Mouse (Mus musculus) MEL (cell line): Measurements from ENCODE around the gene Syk. TPM values are rescaled to one million over a fixed set of nuclear protein-coding genes. Genes with fewer than 3 reads are reported as not detected.

Experiments
- DNase-seq: peaks from one replicate; pipeline ENCODE4 v3.0.0; 2011; ENCODE audit warnings: low read depth, low spot score
- H3K27ac ChIP-seq: 2 replicates; pipeline ENCODE4 v1.5.1; 2012; ENCODE audit warnings: low read depth, mild to moderate bottlenecking, control low read depth, low read length, moderate library complexity; ENCODE audit not compliant: control insufficient read depth
- H3K27me3 ChIP-seq, 2 experiments: fragments of 150-350 bp in 1 of 2; sonication (generic) in 1 of 2; 2 replicates each; pipeline ENCODE4 v1.6.1; 2012; ENCODE audit warnings: low read length in 2 of 2, mild to moderate bottlenecking in 2 of 2, improper control_type of control experiment in 1 of 2, moderate library complexity in 1 of 2; ENCODE audit not compliant: insufficient read depth in 2 of 2, control insufficient read depth in 1 of 2
- H3K36me3 ChIP-seq, 2 experiments: 2 replicates each; pipeline ENCODE4 v1.6.1; 2012 to 2014; ENCODE audit warnings: low read length in 2 of 2, improper control_type of control experiment in 1 of 2, inconsistent platforms in 1 of 2, mild to moderate bottlenecking in 1 of 2; ENCODE audit not compliant: insufficient read depth in 2 of 2, control insufficient read depth in 1 of 2
- H3K4me1 ChIP-seq, 2 experiments: fragments of 150-350 bp in 1 of 2; sonication (generic) in 1 of 2; 2 replicates each; pipeline ENCODE4 v1.6.1; 2012; ENCODE audit warnings: low read length in 2 of 2, improper control_type of control experiment in 1 of 2, mild to moderate bottlenecking in 1 of 2; ENCODE audit not compliant: insufficient read depth in 2 of 2, control insufficient read depth in 1 of 2
- H3K4me3 ChIP-seq, 2 experiments: fragments of 150-350 bp in 1 of 2; sonication (generic) in 1 of 2; 2 replicates each; pipeline ENCODE4 v1.5.1; 2012; ENCODE audit warnings: low read depth in 2 of 2, low read length in 2 of 2, mild to moderate bottlenecking in 2 of 2, moderate library complexity in 2 of 2, control low read depth in 1 of 2, improper control_type of control experiment in 1 of 2; ENCODE audit not compliant: control insufficient read depth in 1 of 2, insufficient read depth in 1 of 2
- H3K79me2 ChIP-seq: 2 replicates; pipeline ENCODE4 v1.6.1; 2012; ENCODE audit warnings: mild to moderate bottlenecking, low read length, moderate library complexity; ENCODE audit not compliant: control insufficient read depth, poor library complexity, insufficient read depth
- H3K9ac ChIP-seq: 2 replicates; pipeline ENCODE4 v1.6.1; 2012; ENCODE audit warnings: low read depth, mild to moderate bottlenecking, control low read depth, low read length, moderate library complexity; ENCODE audit not compliant: control insufficient read depth, poor library complexity, severe bottlenecking
- H3K9me3 ChIP-seq: fragments of 150-350 bp; sonication (generic); replicated peaks from 2 replicates; pipeline ENCODE4 v1.6.1; 2012; ENCODE audit warnings: mild to moderate bottlenecking, low read length, improper control_type of control experiment, moderate library complexity; ENCODE audit not compliant: insufficient read depth
- CHD2 ChIP-seq: IDR thresholded peaks from 2 replicates; pipeline ENCODE4 v1.6.1; 2011; ENCODE audit warnings: low read length, improper control_type of control experiment
- CTCF ChIP-seq, 3 experiments: IDR thresholded peaks in 2 of 3; conservative IDR thresholded peaks in 1 of 3; 2 replicates each; pipeline ENCODE4 v1.5.1; 2011 to 2012; ENCODE audit warnings: low read length in 3 of 3, low read depth in 2 of 3, mild to moderate bottlenecking in 2 of 3, improper control_type of control experiment in 1 of 3, inconsistent platforms in 1 of 3, mixed read lengths in 1 of 3, moderate library complexity in 1 of 3; ENCODE audit not compliant: control insufficient read depth in 1 of 3, insufficient read depth in 1 of 3, poor library complexity in 1 of 3, severe bottlenecking in 1 of 3
- ELF1 ChIP-seq: IDR thresholded peaks from 2 replicates; pipeline ENCODE4 v1.6.1; 2014; ENCODE audit warnings: low read depth, mild to moderate bottlenecking, inconsistent platforms, low read length, improper control_type of control experiment, moderate library complexity
- GATA1 ChIP-seq: IDR thresholded peaks from 2 replicates; pipeline ENCODE4 v1.6.1; 2011; ENCODE audit warnings: low read depth, low read length, improper control_type of control experiment
- JUND ChIP-seq: IDR thresholded peaks from 2 replicates; pipeline ENCODE4 v1.6.1; 2011; ENCODE audit warnings: low read depth, mild to moderate bottlenecking, improper control_type of control experiment, low read length
- KAT2A ChIP-seq: conservative IDR thresholded peaks from 2 replicates; pipeline ENCODE4 v1.6.1; 2012; ENCODE audit warnings: low read depth, low read length, improper control_type of control experiment, inconsistent platforms
- MAX ChIP-seq: IDR thresholded peaks from 2 replicates; pipeline ENCODE4 v1.6.1; 2011; ENCODE audit warnings: low read length, improper control_type of control experiment
- NRF1 ChIP-seq: IDR thresholded peaks from 2 replicates; pipeline ENCODE4 v1.6.1; 2014; ENCODE audit warnings: low read depth, mild to moderate bottlenecking, inconsistent platforms, low read length, improper control_type of control experiment, moderate library complexity; ENCODE audit not compliant: poor library complexity, insufficient read depth, severe bottlenecking
- POLR2AphosphoS5 ChIP-seq: IDR thresholded peaks from 2 replicates; pipeline ENCODE4 v1.6.1; 2012; ENCODE audit warnings: low read depth, borderline replicate concordance, mild to moderate bottlenecking, inconsistent platforms, low read length, moderate library complexity, mixed read lengths
- RAD21 ChIP-seq: IDR thresholded peaks from 2 replicates; pipeline ENCODE4 v1.6.1; 2011; ENCODE audit warnings: mild to moderate bottlenecking, low read depth, low read length, improper control_type of control experiment
- RCOR1 ChIP-seq: IDR thresholded peaks from 2 replicates; pipeline ENCODE4 v1.6.1; 2012; ENCODE audit warnings: low read depth, mild to moderate bottlenecking, inconsistent platforms, low read length, improper control_type of control experiment
- SMC3 ChIP-seq: IDR thresholded peaks from 2 replicates; pipeline ENCODE4 v1.6.1; 2011; ENCODE audit warnings: low read depth, low read length, improper control_type of control experiment
- TAL1 ChIP-seq: IDR thresholded peaks from 2 replicates; pipeline ENCODE4 v1.6.1; 2012; ENCODE audit warnings: mild to moderate bottlenecking, inconsistent platforms, low read length, moderate library complexity, mixed read lengths
- TBP ChIP-seq: IDR thresholded peaks from 2 replicates; pipeline ENCODE4 v1.8.0; 2011; ENCODE audit warnings: low read depth, low read length, improper control_type of control experiment
- USF2 ChIP-seq, 2 experiments: IDR thresholded peaks; 2 replicates each; pipeline ENCODE4 v1.6.1; 2011 to 2012; ENCODE audit warnings: improper control_type of control experiment in 2 of 2, low read length in 2 of 2, borderline replicate concordance in 1 of 2, inconsistent platforms in 1 of 2, low read depth in 1 of 2, mild to moderate bottlenecking in 1 of 2; ENCODE audit not compliant: insufficient read depth in 1 of 2
- ZC3H11A ChIP-seq: IDR thresholded peaks from 2 replicates; pipeline ENCODE4 v1.6.1; 2012; ENCODE audit warnings: low read depth, mild to moderate bottlenecking, inconsistent platforms, low read length, improper control_type of control experiment
- ZMIZ1 ChIP-seq: IDR thresholded peaks from 2 replicates; pipeline ENCODE4 v1.6.1; 2012; ENCODE audit warnings: low read depth, mild to moderate bottlenecking, inconsistent platforms, low read length, improper control_type of control experiment, moderate library complexity
- ZNF384 ChIP-seq: IDR thresholded peaks from 2 replicates; pipeline ENCODE4 v1.6.1; 2012; ENCODE audit warnings: low read depth, mild to moderate bottlenecking, inconsistent platforms, low read length, improper control_type of control experiment
- polyA plus RNA-seq, 2 experiments: library from polyadenylated mRNA; stranded (reverse) in 1 of 2; unstranded in 1 of 2; fragments of >175 nt in 1 of 2; fragments of >200 nt in 1 of 2; gene quantifications; 2 replicates each; pipeline versions ENCODE4 v1.2.1 to v1.2.4; 2012; ENCODE audit warnings: low replicate concordance in 2 of 2, low read depth in 1 of 2; ENCODE audit not compliant: insufficient read length in 2 of 2, insufficient read depth in 1 of 2, missing spikeins in 1 of 2
- total RNA-seq: library from RNA; depleted of rRNA; stranded (reverse); fragments of 300-350 nt; gene quantifications from 2 replicates; pipeline ENCODE4 v1.2.3, GENCODE M21; 2012

Gene Syk
- total and polyA plus RNA-seq, 3 experiments, result 14.4 to 23.8 TPM; not detected in 1

GRCm38 (mm10) chr13:52541385-52542035 is 41.5 kb upstream of the Syk start:
- H3K9me3 ChIP-seq, result no peaks in the 10 kb centered on the region

GRCm38 (mm10) chr13:52542036-52542526 is 40.9 kb upstream of the Syk start:
- Histone ChIP-seq H3K36me3 (no peaks in the 10 kb centered on the region), H3K4me1 (no peaks in the 10 kb centered on the region), H3K9ac (no peak overlapping the region), H3K27me3 (no peaks in the 10 kb centered on the region), H3K9me3 (no peaks in the 10 kb centered on the region), H3K27ac (no peak overlapping the region), H3K4me3 (no peak overlapping the region), H3K79me2 (no peaks in the 10 kb centered on the region)
- DNase-seq, result no peak
- TF ChIP-seq NRF1 (no peak), RCOR1 (no peak), USF2 (IDR thresholded peaks at IDR 0.05; ENCODE audit: borderline replicate concordance in 1 of 2, insufficient read depth in 1 of 2, low read depth in 1 of 2, low read length in 2 of 2) (no peak), KAT2A (no peak), TAL1 (no peak), ELF1 (no peak), SMC3 (no peak), CTCF (IDR thresholded peaks at IDR 0.05 in 2 of 3, conservative IDR thresholded peaks at IDR 0.05 in 1 of 3; ENCODE audit: control insufficient read depth in 1 of 3, insufficient read depth in 1 of 3, low read depth in 2 of 3, low read length in 3 of 3, poor library complexity in 1 of 3, severe bottlenecking in 1 of 3) (no peak), GATA1 (no peak), ZC3H11A (no peak), ZNF384 (no peak), TBP (no peak), ZMIZ1 (no peak), MAX (no peak), CHD2 (no peak), RAD21 (no peak)

More at GRCm38 (mm10) chr13:52541385-52542035, 41.5 kb upstream of the Syk start:
- Histone ChIP-seq H3K27me3 (no peaks in the 10 kb centered on the region), H3K79me2 (no peaks in the 10 kb centered on the region), H3K4me3 (no peak overlapping the region), H3K27ac (no peak overlapping the region), H3K9ac (no peak overlapping the region), H3K4me1 (no peaks in the 10 kb centered on the region), H3K36me3 (no peaks in the 10 kb centered on the region)
- no peak for DNase-seq
- TF ChIP-seq JUND (no peak), KAT2A (no peak), POLR2AphosphoS5 (no peak)
